Mouse (Mus musculus) kidney, adult 18-20 months (tissue): Measurements from ENCODE around the gene Ddo.

Source experiments
- DNase-seq: peaks from one replicate; pipeline ENCODE4 v3.0.0; 2021

The Ddo gene

DNA sequence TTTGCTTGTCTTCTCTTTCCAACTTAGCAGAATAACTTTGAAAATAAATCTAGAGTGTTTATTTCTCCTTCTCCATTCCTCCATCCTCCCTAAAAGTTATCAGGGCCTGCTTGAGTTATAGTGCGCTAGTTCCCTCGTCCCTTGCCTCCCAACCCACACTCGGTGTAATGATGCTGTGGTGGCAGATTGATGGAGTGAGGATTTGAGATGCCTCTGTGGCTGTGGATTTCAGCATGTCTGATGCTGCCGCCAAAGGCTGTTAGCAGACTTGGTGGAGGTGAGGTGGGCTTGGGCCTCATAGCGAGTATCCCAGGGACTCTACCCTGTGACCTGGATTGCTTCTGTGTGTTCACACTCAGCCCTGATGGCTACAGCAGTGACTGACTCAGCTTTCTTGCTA is 91.1 kb downstream of the Ddo start:
- no peak for DNase-seq

DNA sequence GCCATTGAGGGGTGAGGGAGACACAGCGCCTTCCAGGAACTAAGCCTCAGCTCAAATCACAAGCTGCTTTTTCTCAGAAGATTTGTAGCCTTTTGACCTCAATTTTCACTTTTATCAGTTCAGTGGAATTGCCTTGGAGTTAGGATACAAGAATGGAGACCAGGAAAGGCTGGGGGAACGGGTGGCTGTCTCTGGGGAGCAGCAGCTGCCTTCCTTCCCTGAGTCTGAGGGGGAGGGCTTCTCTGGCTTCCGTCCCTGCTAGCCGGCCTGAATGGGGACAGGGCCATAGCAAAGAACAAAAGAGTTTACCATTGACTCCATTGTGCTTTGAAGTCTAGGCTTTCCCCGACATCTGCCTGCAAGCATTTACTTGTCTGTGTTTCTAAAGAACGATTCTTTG is 94.5 kb downstream of the Ddo start:
- DNase-seq: no peak

DNA sequence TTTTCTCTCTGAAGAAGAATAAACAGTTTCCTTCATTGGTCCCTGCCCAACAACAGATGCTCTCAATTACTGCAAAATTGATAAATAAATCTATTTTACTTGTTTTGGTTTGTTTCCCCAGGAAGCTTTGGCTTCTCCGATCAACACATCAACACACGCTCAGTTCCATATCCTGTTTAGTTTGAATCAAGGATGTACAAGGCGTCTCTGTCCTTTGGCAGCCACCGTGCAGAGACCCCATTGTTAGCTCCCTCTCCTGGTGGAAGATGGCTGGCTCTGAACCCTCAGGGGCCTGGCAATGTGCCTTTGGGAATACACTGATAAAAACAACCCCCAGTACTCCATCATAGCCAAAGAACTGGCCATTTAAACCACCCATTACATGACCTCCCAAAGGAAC is 95.3 kb downstream of the Ddo start:
- no peak for DNase-seq

GRCm38 (mm10) chr10:40725471-40725870 is 95.7 kb downstream of the Ddo start:
- no peak for DNase-seq

- no peak for DNase-seq
These were observed 96.6 kb downstream of the Ddo start for GRCm38 (mm10) chr10:40726288-40726902.

- DNase-seq: no peak
These were observed 97.2 kb downstream of the Ddo start for GRCm38 (mm10) chr10:40726989-40727388.

GRCm38 (mm10) chr10:40730200-40730599 is 100.4 kb downstream of the Ddo start:
- no peak for DNase-seq
